Mouse (Mus musculus) 3134 (cell line): Measurements from ENCODE around the gene Ift172.

Experiments used
- DNase-seq: peaks from one replicate; pipeline ENCODE4 v3.0.0-alpha.2; 2011; ENCODE audit warnings: low spot score; ENCODE audit not compliant: insufficient read length; ENCODE audit errors: extremely low read depth

The Ift172 gene

GRCm38 (mm10) chr5:31290521-31291360, at the start of gene Ift172:
Gene Ift172, minus strand, starts transcription at chr5:31291116.
- peak; percentile 95 for DNase-seq

GRCm38 (mm10) chr5:31328255-31328654, 37.3 kb upstream of the Ift172 start:
- DNase-seq = peak; percentile 7

DNA sequence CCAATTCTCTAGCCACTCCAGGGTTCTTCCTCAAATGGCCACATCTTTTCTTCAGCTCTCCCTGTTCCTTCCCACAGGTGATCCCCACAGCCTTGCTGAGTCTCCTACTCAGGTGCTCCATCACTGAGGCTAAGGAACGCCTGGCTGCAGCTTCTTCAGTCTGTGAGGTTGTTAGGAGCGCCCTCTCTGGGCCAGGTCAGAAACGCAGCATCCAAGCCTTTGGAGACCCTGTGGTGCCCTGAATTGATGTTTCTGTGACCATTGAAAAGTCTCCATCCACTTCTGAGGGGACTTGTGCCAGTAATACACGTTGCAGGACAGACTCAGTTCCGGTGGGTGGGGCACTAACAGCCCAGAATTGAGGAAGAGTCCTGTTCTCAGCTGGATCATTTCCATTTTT, 35.9 kb upstream of the Ift172 start:
- DNase-seq = no peak

GRCm38 (mm10) chr5:31324085-31324484, 33.2 kb upstream of the Ift172 start:
- no peak for DNase-seq

- no peak for DNase-seq
Observed at GRCm38 (mm10) chr5:31322776-31323175, 31.9 kb upstream of the Ift172 start.

GRCm38 (mm10) chr5:31312806-31313205, 21.9 kb upstream of the Ift172 start:
- DNase-seq = no peak

DNA sequence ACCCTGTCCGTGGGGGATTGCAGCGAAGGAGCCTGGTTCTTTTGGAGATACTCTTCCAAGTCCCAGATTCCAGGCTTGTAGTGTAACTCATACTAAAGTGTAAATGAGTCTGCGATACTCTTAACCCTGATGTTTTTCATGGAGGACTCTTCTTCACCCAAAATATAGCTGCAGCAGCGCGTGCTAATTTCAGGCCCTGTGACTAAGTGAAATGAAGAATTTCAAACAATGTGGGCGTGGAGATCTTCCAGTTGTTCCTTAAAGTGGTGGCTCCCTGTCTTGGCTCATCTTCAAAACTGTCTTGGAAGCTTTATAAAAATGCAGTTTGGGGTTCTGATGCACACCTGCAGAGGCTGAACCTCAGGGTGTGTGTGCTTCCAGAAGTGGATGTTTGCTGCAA, 12.2 kb upstream of the Ift172 start:
- no peak for DNase-seq

DNA sequence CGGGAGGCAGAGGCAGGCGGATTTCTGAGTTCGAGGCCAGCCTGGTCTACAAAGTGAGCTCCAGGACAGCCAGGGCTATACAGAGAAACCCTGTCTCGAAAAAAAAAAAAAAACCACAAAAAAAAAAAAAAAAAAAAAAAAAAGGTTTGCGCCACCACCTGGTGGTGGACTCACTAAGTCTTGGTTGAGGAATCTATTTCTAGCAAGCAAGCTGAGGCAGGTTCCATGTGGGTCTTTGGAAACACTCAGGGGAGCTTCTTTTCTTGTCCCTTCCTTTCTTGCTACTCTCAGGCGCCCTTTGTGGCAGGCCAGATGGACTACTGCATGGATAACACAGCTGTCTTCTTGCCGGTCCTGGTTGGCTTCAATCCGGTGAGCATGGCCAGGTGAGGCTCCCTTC, 10.9 kb upstream of the Ift172 start:
- no peak for DNase-seq

DNA sequence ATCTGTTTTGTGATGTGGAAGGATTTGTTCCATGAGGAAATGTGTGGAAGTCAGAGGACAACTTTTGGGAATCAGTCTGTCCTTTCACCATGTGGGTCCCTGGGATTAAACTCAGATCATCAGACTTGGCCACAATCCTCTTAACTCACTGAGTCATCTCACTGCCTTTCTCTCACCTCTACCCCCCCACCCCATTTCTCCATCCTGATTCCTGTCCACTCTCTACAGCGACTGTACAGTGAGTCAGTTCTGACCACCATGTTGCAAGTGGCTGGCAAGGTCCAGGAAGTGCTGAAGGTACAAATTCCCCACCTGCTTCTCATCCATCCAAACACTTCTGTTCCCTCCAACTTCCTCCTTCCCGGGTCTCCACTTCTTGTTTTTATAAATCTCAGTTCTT, 7.6 kb upstream of the Ift172 start:
- peak; percentile 21 for DNase-seq

DNA sequence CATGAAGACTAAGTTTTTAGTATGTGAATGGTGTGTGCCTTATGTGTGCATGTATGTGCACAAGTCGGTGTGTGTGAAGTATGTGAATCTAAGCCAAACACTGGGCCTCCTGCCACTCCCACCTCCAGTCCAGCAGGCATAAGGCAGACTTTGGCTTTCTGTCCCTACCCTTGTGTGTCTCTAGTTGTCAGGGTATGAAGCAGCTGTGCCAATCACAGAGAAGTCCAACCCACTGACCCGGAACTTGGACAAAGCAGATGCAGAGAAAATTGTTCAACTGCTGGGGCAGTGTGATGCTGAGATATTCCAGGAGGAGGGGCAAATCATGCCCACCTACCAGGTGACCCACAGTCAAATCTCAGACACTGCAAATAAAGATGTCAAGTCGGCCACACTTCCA, 7.1 kb upstream of the Ift172 start:
- no peak for DNase-seq

DNA sequence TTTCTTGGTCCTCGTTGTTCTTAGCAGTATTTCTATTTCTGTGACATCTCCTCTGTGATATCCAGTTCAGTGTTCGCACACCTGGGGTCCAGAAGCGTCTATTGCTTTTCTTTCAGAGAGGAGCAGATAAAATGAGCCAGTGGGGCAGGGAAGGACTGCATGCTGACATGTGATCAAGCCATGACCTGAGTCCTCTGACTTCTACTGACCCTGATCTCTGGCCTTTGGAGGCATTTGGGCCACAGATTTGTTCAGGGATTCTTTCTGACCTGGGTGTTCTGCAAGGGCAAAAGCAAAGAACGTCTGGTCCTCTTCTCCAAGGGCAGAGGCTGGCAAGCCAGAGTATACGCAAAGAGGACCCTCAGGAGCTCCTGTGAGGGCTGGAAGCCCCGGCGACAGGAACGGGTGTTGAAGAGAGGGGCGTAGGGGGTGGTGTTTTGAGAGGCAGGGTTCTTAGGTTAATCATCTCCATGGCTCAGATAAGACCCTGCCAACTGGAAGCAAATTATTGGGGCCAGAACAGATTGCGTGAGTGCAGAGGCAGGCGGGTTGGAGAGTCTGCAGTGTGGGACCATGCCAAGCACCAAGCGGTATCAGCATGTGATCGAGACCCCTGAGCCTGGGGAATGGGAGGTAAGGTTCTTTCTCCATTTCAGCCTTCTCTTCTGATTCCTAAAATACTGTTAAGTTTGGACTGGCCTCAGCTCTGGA, 6.3 kb upstream of the Ift172 start, which contains the start of gene Gckr:
Gene Gckr (plus strand): TSS at position 397 of the 711 bp plus-strand sequence.
- DNase-seq = no peak

GRCm38 (mm10) chr5:31295606-31296141, 4.8 kb upstream of the Ift172 start, which contains the start of gene Fndc4:
Gene Fndc4, minus strand, starts transcription at chr5:31296080.
- DNase-seq = peak; percentile 54

GRCm38 (mm10) chr5:31294964-31295605, 4.2 kb upstream of the Ift172 start:
- DNase-seq = no peak

GRCm38 (mm10) chr5:31291361-31291688, 409 bp upstream of the Ift172 start:
- DNase-seq = no peak

DNA sequence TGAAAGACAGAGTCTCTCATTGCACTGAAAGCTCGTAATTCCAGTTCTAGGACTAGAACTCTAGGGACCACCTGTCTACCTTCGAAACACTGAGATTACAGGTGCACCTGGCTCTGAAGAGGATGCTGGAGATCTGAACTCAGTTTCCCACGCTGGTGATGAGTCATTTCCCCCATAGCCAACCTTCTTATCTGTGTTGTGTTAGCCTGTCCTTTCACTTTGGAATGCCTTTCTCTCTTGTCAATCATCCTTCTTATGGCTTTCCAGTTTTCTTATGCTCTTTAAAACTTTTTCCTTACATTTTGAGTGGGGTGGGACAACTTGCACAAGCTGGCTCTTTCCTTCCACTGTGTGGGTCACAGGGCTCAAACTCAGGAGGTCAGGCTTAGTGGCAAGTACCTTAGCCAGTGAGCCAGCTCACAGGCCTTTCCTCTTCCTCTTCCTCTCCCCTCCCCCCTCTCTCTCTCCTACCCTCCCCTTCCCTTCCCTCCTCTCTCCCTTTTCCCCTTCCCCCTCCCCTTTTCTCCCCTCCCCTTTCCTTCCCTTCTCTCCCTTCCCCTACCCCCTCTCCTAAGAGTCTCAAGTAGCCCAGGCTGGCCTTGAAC, 1.2 kb downstream of the Ift172 start:
- no peak for DNase-seq

DNA sequence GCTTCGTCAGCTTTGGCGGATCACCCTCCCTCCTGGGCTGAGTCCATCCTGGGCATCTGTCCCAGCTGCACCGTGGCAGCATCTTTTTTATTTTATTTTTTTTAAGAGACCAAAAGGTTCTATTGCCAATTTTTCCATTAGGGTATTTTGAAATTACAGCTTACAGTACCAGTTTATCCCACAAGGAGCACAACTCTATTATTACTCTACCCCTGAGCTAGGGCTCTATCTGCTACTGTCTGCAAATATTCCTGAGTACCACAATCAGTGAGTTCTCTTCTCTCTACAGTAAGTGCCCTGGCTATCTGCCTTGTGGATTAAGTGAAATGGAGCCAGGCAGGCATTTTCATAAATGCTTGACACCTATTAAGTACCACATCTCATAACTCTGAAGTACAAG, 2.3 kb downstream of the Ift172 start:
- DNase-seq = no peak

DNA sequence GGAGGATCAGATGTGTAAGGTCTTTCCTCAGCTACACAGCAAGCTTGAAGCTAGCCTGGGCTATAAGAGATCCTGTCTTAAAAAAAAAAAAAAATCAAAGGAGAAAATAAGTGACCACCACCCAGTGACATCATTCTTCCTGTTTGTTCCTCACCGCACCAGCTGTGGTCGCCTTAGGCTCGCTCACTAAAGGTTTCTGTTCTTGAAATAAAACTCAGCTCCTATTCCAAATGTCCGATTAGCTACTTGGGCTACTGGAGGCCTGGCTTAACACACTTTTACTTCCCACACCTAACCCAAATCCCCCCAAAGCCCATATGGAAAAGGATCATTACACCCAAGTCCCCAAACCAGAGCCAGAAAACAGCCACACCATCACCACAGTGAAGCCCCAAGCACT, 2.7 kb downstream of the Ift172 start:
- no peak for DNase-seq

- DNase-seq = no peak
Observed at GRCm38 (mm10) chr5:31279245-31279988, 11.5 kb downstream of the Ift172 start.

- DNase-seq = no peak
Observed at GRCm38 (mm10) chr5:31273018-31273417, 17.9 kb downstream of the Ift172 start.

- no peak for DNase-seq
Observed at GRCm38 (mm10) chr5:31267686-31268085, 23.2 kb downstream of the Ift172 start.
